Mouse (Mus musculus): Measurements from ENCODE around the gene Hrh2. TPM values are rescaled to one million over a fixed set of nuclear protein-coding genes. Genes with fewer than 3 reads are reported as not detected.

The Hrh2 gene
- polyA plus RNA-seq, 1 experiment from 2014 or later, result 0.04 TPM

- Histone ChIP-seq H3K4me2 (ENCODE audit: low read depth, low read length) (no peak overlapping the region), H3K4me3 (ENCODE audit: low read length) (no peak overlapping the region), H3K9ac (ENCODE audit: low read length) (no peak overlapping the region), H3K4me1 (replicated peaks; ENCODE audit: control insufficient read depth, insufficient read depth, low read length) (no peaks in the 10 kb centered on the region), H3K9me3 (ENCODE audit: control insufficient read depth, low read length) (no peaks in the 10 kb centered on the region), H3K27ac (ENCODE audit: low read length) (no peak overlapping the region), H3K36me3 (ENCODE audit: control insufficient read depth, insufficient read depth, low read length) (no peaks in the 10 kb centered on the region), H3K27me3 (ENCODE audit: control insufficient read depth, insufficient read depth, low read depth, low read length) (no peaks in the 10 kb centered on the region)
- WGBS, result 65% methylated on average over 7 of the region's 7 CpGs
- ATAC-seq (ENCODE audit: low read depth), result no peak
Observed at GRCm38 (mm10) chr13:54205195-54205594, 13.3 kb downstream of the Hrh2 start.

- H3K4me3 ChIP-seq (ENCODE audit: low read length), result no peak overlapping the region
- H3K4me2 ChIP-seq (ENCODE audit: low read depth, low read length), result no peak overlapping the region
- WGBS, result 66% methylated on average over 9 of the region's 9 CpGs
- H3K4me1 ChIP-seq (replicated peaks; ENCODE audit: control insufficient read depth, insufficient read depth, low read length), result no peaks in the 10 kb centered on the region
- no peaks in the 10 kb centered on the region for H3K27me3 ChIP-seq (ENCODE audit: control insufficient read depth, insufficient read depth, low read depth, low read length)
- H3K9me3 ChIP-seq (ENCODE audit: control insufficient read depth, low read length), result no peaks in the 10 kb centered on the region
- no peak for ATAC-seq (ENCODE audit: low read depth)
- H3K9ac ChIP-seq (ENCODE audit: low read length), result no peak overlapping the region
- H3K27ac ChIP-seq (ENCODE audit: low read length), result no peak overlapping the region
- no peaks in the 10 kb centered on the region for H3K36me3 ChIP-seq (ENCODE audit: control insufficient read depth, insufficient read depth, low read length)
Observed at GRCm38 (mm10) chr13:54206140-54206753, 14.3 kb downstream of the Hrh2 start.

GRCm38 (mm10) chr13:54209476-54210253 lies 17.7 kb downstream of the Hrh2 start:
- no peak overlapping the region for H3K9ac ChIP-seq (ENCODE audit: low read length)
- H3K4me3 ChIP-seq (ENCODE audit: low read length), result no peak overlapping the region
- H3K27ac ChIP-seq (ENCODE audit: low read length), result no peak overlapping the region
- H3K4me2 ChIP-seq (ENCODE audit: low read depth, low read length), result no peak overlapping the region
- ATAC-seq (ENCODE audit: low read depth), result no peak
- 51% methylated on average over 8 of the region's 8 CpGs for WGBS
- no peaks in the 10 kb centered on the region for H3K36me3 ChIP-seq (ENCODE audit: control insufficient read depth, insufficient read depth, low read length)
- no peaks in the 10 kb centered on the region for H3K27me3 ChIP-seq (ENCODE audit: control insufficient read depth, insufficient read depth, low read depth, low read length)
- H3K4me1 ChIP-seq (replicated peaks; ENCODE audit: control insufficient read depth, insufficient read depth, low read length), result no peaks in the 10 kb centered on the region
- no peaks in the 10 kb centered on the region for H3K9me3 ChIP-seq (ENCODE audit: control insufficient read depth, low read length)

GRCm38 (mm10) chr13:54211528-54212488 lies 19.9 kb downstream of the Hrh2 start:
- H3K9me3 ChIP-seq (ENCODE audit: control insufficient read depth, low read length), result no peaks in the 10 kb centered on the region
- H3K4me3 ChIP-seq (ENCODE audit: low read length), result no peak overlapping the region
- H3K27me3 ChIP-seq (ENCODE audit: control insufficient read depth, insufficient read depth, low read depth, low read length), result no peaks in the 10 kb centered on the region
- H3K27ac ChIP-seq (ENCODE audit: low read length), result no peak overlapping the region
- H3K9ac ChIP-seq (ENCODE audit: low read length), result no peak overlapping the region
- no peak for ATAC-seq (ENCODE audit: low read depth)
- H3K4me1 ChIP-seq (replicated peaks; ENCODE audit: control insufficient read depth, insufficient read depth, low read length), result no peaks in the 10 kb centered on the region
- WGBS, result 44% methylated on average over 10 of the region's 10 CpGs
- H3K4me2 ChIP-seq (ENCODE audit: low read depth, low read length), result no peak overlapping the region
- H3K36me3 ChIP-seq (ENCODE audit: control insufficient read depth, insufficient read depth, low read length), result no peaks in the 10 kb centered on the region

- no peaks in the 10 kb centered on the region for H3K4me1 ChIP-seq (replicated peaks; ENCODE audit: control insufficient read depth, insufficient read depth, low read length)
- no peak overlapping the region for H3K4me2 ChIP-seq (ENCODE audit: low read depth, low read length)
- no peaks in the 10 kb centered on the region for H3K36me3 ChIP-seq (ENCODE audit: control insufficient read depth, insufficient read depth, low read length)
- H3K9me3 ChIP-seq (ENCODE audit: control insufficient read depth, low read length), result no peaks in the 10 kb centered on the region
- ATAC-seq (ENCODE audit: low read depth), result no peak
- no peak overlapping the region for H3K27ac ChIP-seq (ENCODE audit: low read length)
- 70% methylated on average over 5 of the region's 5 CpGs for WGBS
- no peak overlapping the region for H3K9ac ChIP-seq (ENCODE audit: low read length)
- no peak overlapping the region for H3K4me3 ChIP-seq (ENCODE audit: low read length)
- H3K27me3 ChIP-seq (ENCODE audit: control insufficient read depth, insufficient read depth, low read depth, low read length), result no peaks in the 10 kb centered on the region
Observed at GRCm38 (mm10) chr13:54212516-54212915, 20.6 kb downstream of the Hrh2 start.

- Histone ChIP-seq H3K27me3 (ENCODE audit: control insufficient read depth, insufficient read depth, low read depth, low read length) (no peaks in the 10 kb centered on the region), H3K9me3 (ENCODE audit: control insufficient read depth, low read length) (no peaks in the 10 kb centered on the region), H3K36me3 (ENCODE audit: control insufficient read depth, insufficient read depth, low read length) (no peaks in the 10 kb centered on the region), H3K9ac (ENCODE audit: low read length) (no peak overlapping the region), H3K27ac (ENCODE audit: low read length) (no peak overlapping the region), H3K4me2 (ENCODE audit: low read depth, low read length) (no peak overlapping the region), H3K4me3 (ENCODE audit: low read length) (no peak overlapping the region), H3K4me1 (replicated peaks; ENCODE audit: control insufficient read depth, insufficient read depth, low read length) (no peaks in the 10 kb centered on the region)
- no peak for ATAC-seq (ENCODE audit: low read depth)
- WGBS, result 65% methylated on average over 5 of the region's 5 CpGs
Observed at GRCm38 (mm10) chr13:54215266-54215665, 23.3 kb downstream of the Hrh2 start.

GRCm38 (mm10) chr13:54215777-54216316 lies 23.9 kb downstream of the Hrh2 start:
- no peak overlapping the region for H3K9ac ChIP-seq (ENCODE audit: low read length)
- no peaks in the 10 kb centered on the region for H3K36me3 ChIP-seq (ENCODE audit: control insufficient read depth, insufficient read depth, low read length)
- no peaks in the 10 kb centered on the region for H3K27me3 ChIP-seq (ENCODE audit: control insufficient read depth, insufficient read depth, low read depth, low read length)
- ATAC-seq (ENCODE audit: low read depth), result no peak
- no peak overlapping the region for H3K27ac ChIP-seq (ENCODE audit: low read length)
- WGBS, result 50% methylated on average over 7 of the region's 7 CpGs
- no peak overlapping the region for H3K4me2 ChIP-seq (ENCODE audit: low read depth, low read length)
- no peaks in the 10 kb centered on the region for H3K4me1 ChIP-seq (replicated peaks; ENCODE audit: control insufficient read depth, insufficient read depth, low read length)
- H3K4me3 ChIP-seq (ENCODE audit: low read length), result no peak overlapping the region
- no peaks in the 10 kb centered on the region for H3K9me3 ChIP-seq (ENCODE audit: control insufficient read depth, low read length)

- 61% methylated on average over 1 of the region's 1 CpGs for WGBS
- no peak overlapping the region for H3K4me2 ChIP-seq (ENCODE audit: low read depth, low read length)
- no peaks in the 10 kb centered on the region for H3K4me1 ChIP-seq (replicated peaks; ENCODE audit: control insufficient read depth, insufficient read depth, low read length)
- H3K4me3 ChIP-seq (ENCODE audit: low read length), result no peak overlapping the region
- no peaks in the 10 kb centered on the region for H3K9me3 ChIP-seq (ENCODE audit: control insufficient read depth, low read length)
- no peak overlapping the region for H3K27ac ChIP-seq (ENCODE audit: low read length)
- ATAC-seq (ENCODE audit: low read depth), result no peak
- no peaks in the 10 kb centered on the region for H3K36me3 ChIP-seq (ENCODE audit: control insufficient read depth, insufficient read depth, low read length)
- H3K9ac ChIP-seq (ENCODE audit: low read length), result no peak overlapping the region
- no peaks in the 10 kb centered on the region for H3K27me3 ChIP-seq (ENCODE audit: control insufficient read depth, insufficient read depth, low read depth, low read length)
Observed at GRCm38 (mm10) chr13:54218341-54218740, 26.4 kb downstream of the Hrh2 start.
